Mouse (Mus musculus) right cerebral cortex, postnatal 14 days (tissue): ENCODE results near the gene Ttc7.

Experiments
- DNase-seq: peaks from one replicate; pipeline ENCODE4 v3.0.0; 2022

Ttc7 gene

DNA sequence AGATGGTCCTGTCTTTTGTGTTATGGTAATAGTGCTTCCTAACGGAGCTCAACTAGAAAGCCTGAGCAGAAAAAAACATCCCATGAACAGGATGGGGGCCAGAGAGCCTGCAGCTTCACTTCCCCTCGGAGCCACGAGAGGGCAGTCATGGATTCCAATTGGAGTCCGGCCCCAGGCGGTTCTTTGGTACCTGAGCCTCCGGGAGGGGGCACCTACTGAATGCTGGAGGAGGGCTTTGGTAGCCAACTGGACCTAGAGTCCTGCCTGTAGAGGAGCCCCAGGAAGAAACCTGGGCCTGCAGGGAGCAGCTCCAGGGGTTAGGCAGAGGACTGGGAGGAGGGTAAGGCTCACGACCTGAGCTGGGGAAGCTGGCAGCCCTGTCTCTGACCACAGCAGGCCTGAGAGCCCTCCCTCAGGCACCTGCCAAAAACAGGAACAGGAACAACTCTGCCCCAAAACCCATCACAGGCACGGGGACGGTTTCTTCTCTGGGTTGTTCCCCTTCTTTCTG, 32.4 kb downstream of the Ttc7 start:
- DNase-seq, result peak; percentile 96

DNA sequence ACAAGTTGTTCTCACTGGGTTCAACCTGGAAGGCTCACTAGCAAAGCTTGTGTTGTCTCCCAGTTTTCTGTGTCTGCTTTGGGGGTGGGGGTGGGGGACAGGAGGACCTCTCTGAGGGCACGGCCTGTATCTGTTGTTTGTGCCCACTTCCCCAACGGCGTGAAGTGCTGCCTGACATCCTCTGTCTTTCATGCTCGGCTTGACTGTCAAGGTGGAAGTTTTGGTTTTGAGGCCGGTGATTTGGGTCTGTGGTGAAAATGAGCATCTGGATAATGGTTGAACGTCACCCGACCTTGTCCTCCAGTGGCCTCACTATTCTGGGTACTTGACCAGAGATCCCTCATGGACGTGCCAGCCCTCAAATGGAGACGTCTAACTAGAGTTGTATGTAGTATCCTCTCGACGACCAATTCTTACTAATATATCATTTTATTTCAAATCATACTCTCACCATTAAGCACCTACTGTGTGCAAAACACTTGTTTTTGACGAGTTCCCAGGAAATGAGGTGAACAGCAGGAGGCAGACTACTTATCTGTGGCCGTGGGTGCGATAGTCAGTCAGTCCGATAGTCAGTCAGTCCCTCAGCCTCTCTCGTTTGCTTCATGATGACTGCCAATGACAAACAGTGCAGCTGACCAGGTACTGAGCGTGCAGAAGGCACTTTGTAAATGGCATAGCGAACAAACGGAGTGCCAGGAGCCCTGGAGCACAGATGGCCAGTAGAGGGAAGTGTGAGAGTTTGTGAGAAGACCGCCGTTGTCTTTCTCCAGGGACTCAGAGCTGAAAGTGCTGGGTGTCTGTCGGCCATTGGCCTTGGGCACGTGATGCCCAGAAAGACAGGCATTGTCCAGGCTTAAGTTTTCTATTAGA, 33.4 kb downstream of the Ttc7 start:
- no peak for DNase-seq

DNA sequence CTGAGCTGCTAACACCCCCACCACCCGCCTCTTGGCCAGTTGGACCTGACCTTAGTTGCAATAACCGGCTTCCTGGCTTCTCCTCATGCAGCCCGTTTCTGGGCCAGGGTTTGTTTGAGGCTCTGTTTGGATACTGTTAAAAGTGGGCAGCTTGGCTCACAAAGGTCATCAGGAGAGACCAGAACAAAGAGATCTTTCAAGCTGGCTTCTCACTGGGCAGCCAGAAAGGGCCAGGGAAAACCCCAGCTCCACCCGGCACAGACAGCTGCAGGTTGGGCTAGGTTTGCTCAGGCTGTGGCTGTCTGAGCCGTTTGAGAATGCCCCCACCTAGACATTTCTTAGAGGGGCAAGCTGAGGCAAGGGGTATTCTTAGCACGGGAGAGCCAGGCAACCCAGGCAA, 34.6 kb downstream of the Ttc7 start:
- no peak for DNase-seq

DNA sequence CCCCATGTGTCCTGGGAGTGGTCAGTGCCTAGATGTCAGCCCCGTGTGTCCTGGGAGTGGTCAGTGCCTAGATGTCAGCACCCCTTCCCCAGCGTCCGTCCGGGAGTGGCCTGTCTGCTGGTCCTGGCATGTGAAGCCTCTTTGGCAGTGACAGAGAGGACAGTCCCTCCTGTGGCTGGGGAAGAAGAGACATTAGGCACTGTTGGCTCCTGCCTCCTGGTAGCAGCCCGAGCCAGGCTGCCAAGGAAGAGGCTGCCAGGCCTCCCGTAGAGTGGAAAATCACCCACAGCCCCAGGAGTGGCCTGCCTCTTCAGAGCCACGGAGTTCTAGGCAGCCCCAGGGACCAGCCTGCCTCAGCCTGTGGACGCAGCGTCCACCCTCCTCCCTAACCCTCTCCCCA, 35.3 kb downstream of the Ttc7 start:
- DNase-seq, result no peak

DNA sequence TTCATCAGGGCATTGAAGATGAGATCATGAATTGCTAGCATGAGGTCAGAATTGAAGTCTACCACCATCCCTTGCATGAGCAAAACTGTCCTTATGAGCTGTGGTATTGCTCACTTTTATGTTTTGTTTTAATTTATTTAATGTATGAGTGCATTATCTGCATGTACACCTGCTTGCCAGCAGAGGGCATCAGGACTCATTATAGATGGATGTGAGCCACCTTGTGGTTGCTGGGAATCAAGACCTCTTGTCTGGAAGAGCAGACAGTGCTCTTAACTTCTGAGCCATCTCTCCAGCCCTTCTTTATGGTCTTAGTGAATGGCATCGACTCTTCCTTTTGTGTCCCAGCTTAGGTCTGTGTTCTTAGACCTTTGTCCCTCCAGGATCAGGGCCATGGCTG, 39.0 kb downstream of the Ttc7 start:
- no peak for DNase-seq

DNA sequence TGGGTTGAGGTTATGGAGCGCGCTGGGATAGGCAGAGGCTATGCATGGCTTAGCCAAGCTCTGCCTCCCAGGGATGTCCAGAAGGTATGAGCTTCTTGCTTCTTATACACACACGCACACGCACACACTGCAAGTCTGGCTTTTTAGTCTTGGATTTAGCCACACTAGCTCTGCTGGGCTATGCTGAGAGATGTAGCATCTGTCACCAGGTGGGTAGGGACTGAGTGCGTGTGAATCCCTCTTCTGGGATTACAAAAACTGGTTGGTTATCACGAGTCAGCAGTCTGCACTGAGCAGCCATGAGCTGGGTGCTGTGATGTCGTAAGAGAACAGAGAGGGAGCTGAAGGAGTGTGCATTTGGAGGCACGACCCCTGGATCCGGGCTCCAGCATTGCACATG, 40.5 kb downstream of the Ttc7 start:
- DNase-seq, result no peak

DNA sequence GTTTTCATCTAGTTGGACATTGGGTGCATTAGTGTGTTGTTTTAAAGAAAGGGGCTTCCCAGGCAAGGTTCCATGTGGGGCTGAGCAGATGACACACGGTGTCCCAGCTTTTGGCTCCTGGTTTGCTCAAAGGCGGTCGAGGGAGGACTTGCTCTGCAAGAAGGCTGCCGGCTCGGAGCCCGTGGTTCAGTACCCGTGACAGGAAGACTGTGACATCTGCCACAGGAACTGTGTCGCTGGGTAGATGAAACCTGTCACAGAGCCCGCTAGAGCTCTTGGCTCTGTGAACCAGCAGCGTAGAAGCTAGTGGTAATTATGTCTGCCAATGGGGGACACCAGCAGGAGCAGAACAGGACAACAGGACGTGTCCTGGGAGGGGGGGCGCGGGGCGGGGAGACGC, 42.8 kb downstream of the Ttc7 start:
- DNase-seq, result no peak

DNA sequence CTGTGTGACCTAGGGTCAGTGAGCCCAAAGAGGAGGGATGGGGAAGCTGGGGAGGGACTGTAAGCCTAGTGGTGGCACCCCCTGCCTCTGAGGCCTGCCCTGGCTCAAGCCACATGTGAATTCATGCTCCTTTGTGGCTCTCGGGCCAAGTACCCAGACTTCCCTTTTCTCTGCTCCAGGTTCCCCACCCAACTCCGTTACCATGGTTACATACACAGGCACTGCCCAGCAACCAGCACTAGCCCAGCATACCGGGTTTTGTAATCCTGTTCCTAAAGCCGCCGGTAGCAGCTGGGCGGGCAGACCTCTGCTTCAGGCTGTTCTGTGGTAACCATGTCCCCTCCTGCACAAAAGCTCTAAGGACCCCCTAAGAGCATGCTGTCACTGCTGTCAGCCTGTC, 44.3 kb downstream of the Ttc7 start:
- DNase-seq, result no peak

DNA sequence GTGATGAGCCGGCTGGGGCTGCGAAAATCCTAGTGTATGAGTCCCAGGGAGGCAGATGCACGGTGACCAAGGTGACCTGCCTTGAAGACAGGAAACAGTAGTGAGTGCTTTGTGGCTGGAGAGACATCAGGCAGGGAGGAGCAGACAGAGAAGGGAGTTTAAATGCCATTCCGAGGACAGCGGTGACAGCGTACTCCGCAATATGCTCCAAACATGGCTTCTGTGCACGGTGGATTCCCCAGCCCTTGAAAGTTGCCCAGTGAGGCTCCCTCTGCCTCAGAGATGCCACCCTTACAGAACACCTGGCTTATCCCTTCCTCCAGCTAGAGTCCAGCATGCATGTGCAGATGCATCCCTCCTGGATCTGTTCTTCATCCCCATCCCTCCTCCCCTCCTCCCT, 45.0 kb downstream of the Ttc7 start:
- DNase-seq, result no peak

DNA sequence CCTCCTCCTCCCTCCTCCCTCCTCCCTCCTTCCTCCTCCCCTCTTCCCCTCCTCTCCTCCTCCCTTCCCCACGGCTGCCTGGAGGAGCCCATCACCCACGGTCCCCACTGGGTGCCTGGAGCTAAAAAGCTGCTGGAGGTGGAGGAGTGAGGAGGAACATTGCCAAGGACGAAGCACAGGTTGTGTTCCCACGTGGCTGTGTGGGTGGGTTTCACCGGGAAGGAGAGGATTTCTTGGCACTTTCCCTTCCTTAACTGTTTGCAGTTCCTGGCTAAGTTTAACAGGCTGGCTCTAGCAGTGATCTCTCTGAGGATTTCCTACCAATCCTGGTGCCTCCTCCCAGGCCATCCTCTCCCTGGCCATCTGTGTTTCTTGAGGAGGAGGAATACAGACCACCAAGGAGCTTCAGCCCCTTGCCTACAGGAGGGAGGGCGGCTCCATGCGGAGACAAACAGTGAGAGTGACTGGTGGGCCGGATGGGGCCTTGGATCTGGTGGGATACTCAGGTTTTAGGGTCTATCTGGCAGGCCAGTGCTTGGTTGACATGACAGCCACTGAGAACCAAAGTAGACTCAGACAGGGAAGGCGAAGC, 45.6 kb downstream of the Ttc7 start:
- DNase-seq, result peak; percentile 78

DNA sequence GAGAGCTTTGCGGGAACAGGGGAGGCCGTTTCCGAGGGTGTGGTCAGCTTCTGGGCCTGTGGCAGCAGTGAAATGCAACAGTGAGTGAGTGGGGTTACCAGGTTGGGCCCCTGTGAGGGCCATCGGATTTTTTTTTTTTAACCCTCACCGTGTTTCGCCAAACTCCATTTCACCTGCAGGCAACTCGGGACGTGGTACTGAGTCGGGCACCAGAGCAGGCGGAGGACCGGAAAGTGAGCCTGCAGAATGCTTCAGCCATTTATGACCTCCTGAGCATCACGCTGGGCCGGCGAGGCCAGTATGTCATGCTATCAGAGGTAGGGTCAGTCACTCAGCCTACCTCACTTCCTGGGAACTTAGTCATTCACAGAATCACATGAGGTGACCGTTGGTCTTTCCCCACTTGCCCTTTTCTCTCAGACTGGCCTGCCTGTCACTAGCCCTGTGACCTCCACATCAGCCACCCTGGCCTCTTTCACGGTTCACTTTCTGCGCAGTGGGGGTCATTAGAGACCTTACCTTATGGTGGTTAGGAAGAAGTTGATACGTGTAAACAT, 46.5 kb downstream of the Ttc7 start:
- no peak for DNase-seq

DNA sequence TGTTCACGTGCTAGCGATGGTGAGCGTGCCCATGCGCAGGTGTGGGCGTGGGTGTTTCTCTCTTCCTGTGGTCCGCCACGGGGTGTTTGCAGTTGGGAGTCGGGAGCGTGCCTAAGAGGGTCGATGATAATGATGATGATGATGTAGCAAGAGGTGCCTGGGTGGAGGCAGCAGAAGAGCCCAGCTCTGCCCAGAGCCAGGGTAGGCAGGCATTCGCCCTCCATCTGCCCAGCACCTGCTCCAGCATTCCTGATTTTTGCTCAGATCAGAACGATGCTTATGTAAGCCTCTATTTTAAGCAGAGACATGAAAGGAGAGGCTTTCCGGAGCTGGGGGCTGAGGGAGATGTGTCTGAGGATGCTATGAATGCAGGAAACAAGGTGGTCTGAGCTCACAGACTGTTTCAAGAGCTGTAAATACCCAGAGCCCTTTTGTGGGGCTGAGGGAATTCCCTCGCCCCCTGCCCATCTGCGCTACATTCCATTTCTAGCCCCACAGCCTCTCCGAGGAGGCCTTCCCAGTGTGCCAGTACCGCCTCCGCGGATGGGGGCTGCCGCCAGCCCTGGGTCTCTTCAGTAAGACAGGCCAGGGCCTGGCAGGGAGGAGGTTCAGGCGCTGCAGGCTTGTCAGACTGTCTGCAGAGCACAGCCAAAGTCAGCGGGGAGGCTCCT, 47.7 kb downstream of the Ttc7 start:
- DNase-seq, result peak; percentile 80

DNA sequence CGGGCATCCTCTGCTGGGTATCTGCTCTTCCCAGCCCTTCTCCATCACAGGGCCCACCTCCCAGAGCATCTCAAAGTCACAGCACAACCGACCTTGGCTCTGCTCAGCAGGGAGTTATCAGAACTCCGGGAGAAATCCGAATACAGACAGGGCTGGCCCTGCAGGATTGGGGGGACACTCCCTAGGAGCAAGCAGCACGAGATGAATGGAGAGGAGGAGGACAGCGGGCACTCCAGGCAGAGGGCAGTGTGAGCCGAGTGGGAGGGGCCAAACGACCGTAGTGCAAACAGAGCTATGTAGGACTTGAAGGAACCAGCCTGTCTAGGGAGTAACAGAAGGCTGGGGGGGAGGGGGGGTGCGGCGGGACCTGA, 48.2 kb downstream of the Ttc7 start:
- peak; percentile 40 for DNase-seq

DNA sequence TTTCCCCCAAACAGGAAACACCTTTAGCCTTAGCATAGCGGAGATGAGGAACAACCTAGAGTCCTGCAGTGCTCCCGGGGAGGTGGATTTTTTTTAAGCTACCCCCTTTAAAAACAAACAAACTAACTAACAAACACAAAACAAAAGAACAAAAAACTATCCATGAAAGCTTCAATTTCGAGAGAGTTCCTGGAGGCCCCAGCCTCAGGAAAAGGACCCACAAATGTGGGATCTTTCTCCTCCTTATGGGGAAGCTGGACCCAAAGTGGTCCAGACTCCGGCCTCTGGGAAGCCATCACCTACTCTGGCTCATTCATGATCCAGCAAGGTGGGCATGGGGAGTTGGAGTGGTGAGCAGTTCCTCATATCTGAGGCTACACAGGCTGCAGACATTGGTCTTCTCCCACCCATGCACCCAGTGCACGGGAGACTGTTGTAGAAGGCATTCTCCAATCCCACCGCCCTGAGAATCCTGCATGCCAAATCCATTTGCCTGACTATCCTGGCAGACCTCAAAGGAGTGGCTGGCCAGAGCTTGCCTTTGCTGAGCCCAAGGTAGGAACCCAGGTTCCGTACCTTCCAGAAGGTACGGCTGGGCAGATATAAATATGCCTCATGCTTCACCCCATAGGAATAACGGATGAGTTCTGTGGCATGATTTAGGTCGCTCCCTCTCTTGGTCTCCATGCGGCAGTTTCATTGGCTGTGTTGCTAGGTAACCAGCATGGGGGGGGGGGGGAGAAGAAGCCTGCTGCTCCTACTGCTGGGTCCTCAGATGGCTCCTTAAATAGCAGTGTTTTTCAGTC, 48.9 kb downstream of the Ttc7 start:
- no peak for DNase-seq

DNA sequence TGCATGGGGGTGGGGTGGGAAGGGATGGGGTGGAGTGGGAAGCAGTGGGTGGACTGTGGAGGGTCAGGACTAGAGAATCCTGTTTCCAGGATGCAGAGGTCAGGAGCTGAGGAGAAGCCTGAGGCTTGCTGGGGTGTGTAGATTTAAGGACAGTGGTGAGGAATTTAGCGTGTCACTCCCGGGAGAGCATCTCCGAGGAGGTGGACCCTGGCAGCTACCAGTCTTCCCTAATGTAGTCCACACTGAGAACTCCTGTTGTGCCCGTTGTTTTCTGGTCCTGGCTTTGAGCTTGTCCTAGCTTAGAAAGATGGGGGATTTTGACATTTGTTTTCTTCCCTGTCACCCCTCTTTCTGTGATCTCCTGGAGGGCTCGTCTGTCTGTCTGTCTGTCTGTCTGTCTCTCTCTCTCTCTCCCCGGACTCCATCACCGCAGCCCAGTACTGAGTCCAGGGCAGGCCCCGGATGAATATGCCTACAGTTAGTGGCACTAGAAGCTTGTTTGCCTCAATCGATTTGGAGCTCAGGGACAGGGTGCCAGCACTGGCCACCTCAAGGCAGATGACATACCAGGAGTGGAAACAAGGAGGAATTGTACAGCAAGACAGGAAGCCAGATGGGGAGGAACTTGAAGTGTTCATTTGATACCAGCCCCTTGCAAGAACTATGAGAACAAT, 49.6 kb downstream of the Ttc7 start:
- DNase-seq, result no peak

DNA sequence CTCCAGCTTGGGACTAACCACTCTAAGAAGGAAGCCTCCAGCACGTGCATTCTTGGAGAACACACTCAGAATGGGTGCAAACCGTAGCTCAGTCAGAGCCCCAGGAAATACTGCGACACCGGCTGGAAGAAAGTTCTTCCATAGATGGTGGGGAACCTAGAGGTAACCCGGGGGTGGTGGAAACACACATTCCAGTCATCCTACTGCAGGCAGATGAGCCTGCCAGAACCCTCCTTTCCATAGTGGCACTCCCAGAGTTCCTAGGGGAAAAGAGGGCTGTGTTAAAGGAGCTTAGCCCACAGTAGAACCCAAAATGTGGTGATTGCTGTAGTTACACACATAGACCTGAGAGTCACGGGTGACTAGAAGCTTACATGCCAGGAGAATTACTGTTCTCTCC, 50.2 kb downstream of the Ttc7 start:
- no peak for DNase-seq

DNA sequence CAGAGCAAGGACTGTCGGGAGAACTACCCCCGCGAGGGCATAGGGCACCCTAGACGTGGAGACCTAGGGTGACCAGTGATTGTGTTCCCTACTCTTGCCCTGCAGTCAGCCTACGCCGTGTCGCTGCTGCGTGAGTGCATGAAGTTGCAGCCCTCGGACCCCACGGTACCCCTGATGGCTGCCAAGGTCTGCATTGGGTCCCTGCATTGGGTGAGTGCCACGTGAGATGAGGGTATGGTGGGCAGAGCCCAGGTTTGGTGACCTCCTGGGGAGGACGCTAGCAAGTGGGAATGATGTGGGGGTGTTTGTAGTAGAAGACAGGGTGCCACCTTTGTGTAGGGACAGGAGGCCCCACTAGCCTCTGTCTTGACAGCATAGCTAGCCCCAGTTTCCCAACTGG, 51.5 kb downstream of the Ttc7 start:
- DNase-seq, result no peak

DNA sequence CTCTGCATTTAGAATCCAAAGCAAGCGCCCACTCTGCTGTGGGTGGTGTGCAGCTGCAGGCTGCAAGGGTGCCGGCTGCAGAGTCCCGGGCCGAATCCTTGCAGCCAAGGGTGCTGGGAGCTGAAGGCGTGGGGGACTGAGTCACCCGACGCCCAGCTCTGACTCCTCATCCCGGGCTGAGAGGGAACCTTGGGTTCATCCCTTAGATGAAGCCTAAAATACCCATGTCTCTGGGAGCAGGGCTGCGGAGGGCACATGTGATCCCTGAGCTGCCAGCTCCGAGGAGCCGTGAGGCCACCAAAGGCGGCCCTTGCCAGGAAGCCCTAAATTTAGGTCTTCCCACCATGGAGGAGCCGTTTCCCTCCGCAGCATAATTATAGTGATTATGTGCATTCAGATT, 52.5 kb downstream of the Ttc7 start:
- DNase-seq, result no peak

DNA sequence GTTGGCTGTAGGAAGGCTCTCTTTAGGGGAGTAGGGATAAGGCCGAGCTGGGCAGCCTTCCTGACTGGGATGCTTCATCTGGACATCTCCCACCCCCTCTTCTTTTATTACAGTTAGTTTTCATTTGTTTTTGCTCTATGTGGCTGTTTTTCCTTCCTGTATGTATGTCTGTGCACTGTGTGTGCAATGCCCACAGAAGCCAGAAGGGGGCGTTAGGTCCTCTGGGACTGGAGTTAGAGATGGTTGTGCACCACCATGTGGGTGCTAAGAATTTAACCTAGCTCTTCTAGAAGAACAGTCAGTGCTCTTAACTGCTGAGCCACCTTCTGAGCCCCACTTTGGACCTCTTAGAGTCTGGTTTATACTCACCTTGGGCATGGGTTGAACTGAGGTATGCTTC, 53.0 kb downstream of the Ttc7 start:
- no peak for DNase-seq

DNA sequence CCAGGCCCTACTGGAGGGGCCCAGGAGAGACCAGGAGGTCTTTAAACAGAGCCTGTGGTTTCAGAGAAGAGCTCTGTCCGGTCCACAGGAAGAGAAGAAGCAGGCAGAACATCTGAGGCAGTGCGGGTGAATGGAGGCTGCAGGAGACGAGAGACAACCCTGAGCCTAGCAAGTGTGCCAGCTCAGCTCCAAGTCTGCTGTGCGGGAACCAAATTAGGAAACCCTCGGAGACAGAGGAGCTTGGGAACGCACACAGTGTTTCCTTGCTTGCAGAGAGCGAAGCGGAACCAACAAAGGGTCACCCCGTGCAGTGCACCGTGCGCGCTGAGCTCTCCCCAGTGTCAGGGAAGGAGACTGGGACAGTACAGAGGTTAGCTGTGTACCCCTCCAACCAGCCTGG, 54.2 kb downstream of the Ttc7 start:
- DNase-seq, result no peak

DNA sequence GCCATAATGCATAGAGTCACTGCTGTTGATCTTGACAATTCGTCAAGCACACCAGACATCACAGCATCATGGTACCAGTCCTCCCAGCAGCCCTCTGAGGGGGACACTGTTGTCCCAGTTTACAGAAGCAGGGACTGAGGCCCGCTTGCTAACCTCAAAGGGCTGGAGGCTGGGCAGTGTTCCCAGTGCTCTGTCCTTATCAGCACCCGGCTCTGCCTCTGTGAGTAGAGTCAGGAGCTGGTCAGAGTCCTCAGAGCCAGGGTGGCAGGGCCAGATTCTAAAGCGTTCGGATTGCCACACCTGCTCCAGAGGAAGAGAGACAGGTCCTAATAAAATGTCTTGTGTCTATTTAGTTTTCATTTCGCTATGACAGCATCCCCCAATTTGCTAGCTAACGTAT, 55.0 kb downstream of the Ttc7 start:
- DNase-seq, result no peak

DNA sequence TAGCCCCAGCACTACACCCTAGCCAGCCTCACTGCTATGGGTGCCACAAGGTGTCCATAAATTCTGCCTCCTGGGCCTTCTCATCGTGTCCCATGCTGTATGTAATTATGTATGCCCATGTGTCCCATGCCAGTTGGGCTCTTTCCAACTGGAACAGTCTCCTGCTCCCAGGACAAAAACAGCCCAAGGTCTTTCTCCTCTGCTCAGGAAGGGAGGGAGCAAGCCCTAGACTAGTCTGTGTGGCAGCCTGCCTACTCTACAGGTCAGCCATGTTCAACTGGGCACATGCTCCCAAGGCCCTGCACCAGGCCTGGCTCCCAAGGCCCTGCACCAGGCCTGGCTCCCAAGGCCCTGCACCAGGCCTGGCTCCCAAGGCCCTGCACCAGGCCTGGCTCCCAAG, 56.4 kb downstream of the Ttc7 start:
- no peak for DNase-seq
